Mouse (Mus musculus) stomach, embryonic 14.5 days (tissue): ENCODE results near the gene Gucy2f. TPM values are rescaled to one million over a fixed set of nuclear protein-coding genes. Genes with fewer than 3 reads are reported as not detected.

Source experiments
- ATAC-seq: fragments of 200-750 bp; cut with Nextera tagmentation; 2 replicates; pipeline ENCODE4 v1.8.0; 2017; ENCODE audit warnings: low read depth, moderate TSS enrichment; ENCODE audit not compliant: insufficient number of reproducible peaks, insufficient read depth, low FRiP score
- H3K27ac ChIP-seq: fragments of 300-500 bp; sonication (generic); 2 replicates; pipeline ENCODE4 v1.5.1; 2014; ENCODE audit warnings: mild to moderate bottlenecking, low read length, moderate library complexity, mixed read lengths
- H3K27me3 ChIP-seq: fragments of 300-500 bp; sonication (generic); 2 replicates; pipeline ENCODE4 v1.6.1; 2014; ENCODE audit warnings: low read length, control low read depth, mixed read lengths; ENCODE audit not compliant: control insufficient read depth, insufficient read depth
- H3K36me3 ChIP-seq: fragments of 300-500 bp; sonication (generic); 2 replicates; pipeline ENCODE4 v1.6.1; 2014; ENCODE audit warnings: mild to moderate bottlenecking, control low read depth, low read length, moderate library complexity, mixed read lengths; ENCODE audit not compliant: control insufficient read depth, insufficient read depth
- H3K4me1 ChIP-seq: fragments of 300-500 bp; sonication (generic); 2 replicates; pipeline ENCODE4 v1.6.1; 2014; ENCODE audit warnings: low read length, control low read depth, mixed read lengths; ENCODE audit not compliant: control insufficient read depth, insufficient read depth
- H3K4me2 ChIP-seq: fragments of 300-500 bp; sonication (generic); replicated peaks from 2 replicates; pipeline ENCODE4 v1.6.1; 2014; ENCODE audit warnings: low read depth, low read length, control low read depth
- H3K4me3 ChIP-seq: fragments of 300-500 bp; sonication (generic); 2 replicates; pipeline ENCODE4 v1.5.1; 2014; ENCODE audit warnings: low read depth, low read length, control low read depth
- H3K9ac ChIP-seq: fragments of 300-500 bp; sonication (generic); replicated peaks from 2 replicates; pipeline ENCODE4 v1.6.1; 2014; ENCODE audit warnings: low read depth, mild to moderate bottlenecking, control low read depth, low read length, moderate library complexity, mixed read lengths
- H3K9me3 ChIP-seq: fragments of 300-500 bp; sonication (generic); 2 replicates; pipeline ENCODE4 v1.6.1; 2016; ENCODE audit warnings: low read depth, low read length, control low read depth; ENCODE audit not compliant: control insufficient read depth
- WGBS: fragments of 180-500 bp; shearing (Covaris S2); extraction: QIAGEN DNeasy Blood & Tissue Kit; methylation state at CpG from one replicate; pipeline ENCODE4 v1.1.7; 2014; 5-methylcytosine and 5-hydroxymethylcytosine counted together
- polyA plus RNA-seq: library from polyadenylated mRNA; unstranded; fragments of >200 nt; fragmentation: Nextera tagmentation; extraction: Ambion mirVana; gene quantifications from 2 replicates; pipeline ENCODE4 v1.2.1, GENCODE M21; 2014

Gucy2f gene
- polyA plus RNA-seq, 1 experiment from 2014 or later = 0.19 TPM

DNA sequence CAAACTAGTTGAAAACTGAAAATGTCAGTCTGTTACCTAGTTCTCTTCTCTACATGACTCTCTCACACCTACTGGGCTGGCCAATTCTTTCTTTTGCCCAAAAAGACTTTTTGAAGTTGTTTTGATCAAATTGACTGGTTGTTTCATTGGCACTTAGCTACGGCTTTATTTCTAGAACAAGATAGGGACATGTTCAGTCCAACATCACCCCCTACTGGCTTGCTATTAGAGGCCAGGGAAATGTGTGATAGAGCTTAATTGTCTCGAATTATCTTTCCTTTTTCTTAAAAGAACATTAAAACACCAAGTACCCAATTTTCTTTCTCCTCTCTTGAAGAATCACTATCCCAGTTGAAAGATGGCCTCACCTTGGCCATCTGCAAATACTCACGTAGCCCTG lies 99.8 kb downstream of the Gucy2f start:
- Histone ChIP-seq H3K27ac (no peak overlapping the region), H3K4me2 (no peak overlapping the region), H3K4me3 (no peak overlapping the region), H3K27me3 (no peaks in the 10 kb centered on the region), H3K9me3 (no peaks in the 10 kb centered on the region), H3K36me3 (no peaks in the 10 kb centered on the region), H3K4me1 (no peaks in the 10 kb centered on the region), H3K9ac (no peak overlapping the region)
- 56% methylated on average over 3 of the region's 3 CpGs for WGBS
- ATAC-seq = no peak

DNA sequence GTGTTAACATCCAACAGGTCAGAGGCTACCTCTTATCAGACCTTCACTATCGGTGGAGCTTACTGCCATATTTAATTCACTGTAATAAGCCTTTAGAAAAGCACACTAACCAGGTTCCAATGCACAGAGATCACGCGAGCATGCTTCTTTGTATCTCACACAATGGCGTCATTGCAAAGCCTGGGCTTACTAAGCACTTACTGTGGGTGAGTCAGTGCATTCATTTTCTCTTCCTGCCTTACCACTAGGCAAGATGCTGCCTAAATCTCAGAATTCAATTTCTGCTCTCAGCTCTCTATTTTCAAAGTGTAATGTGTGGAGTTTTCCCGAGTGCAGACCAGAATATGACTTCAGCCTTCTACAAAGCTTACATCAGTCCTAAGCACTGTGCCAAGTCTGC lies 101.2 kb downstream of the Gucy2f start:
- H3K36me3 ChIP-seq = no peaks in the 10 kb centered on the region
- H3K4me3 ChIP-seq = no peak overlapping the region
- no peak overlapping the region for H3K27ac ChIP-seq
- H3K27me3 ChIP-seq = no peaks in the 10 kb centered on the region
- no peaks in the 10 kb centered on the region for H3K9me3 ChIP-seq
- no peak overlapping the region for H3K4me2 ChIP-seq
- no peak for ATAC-seq
- WGBS = 79% methylated on average over 5 of the region's 5 CpGs
- no peaks in the 10 kb centered on the region for H3K4me1 ChIP-seq
- no peak overlapping the region for H3K9ac ChIP-seq

DNA sequence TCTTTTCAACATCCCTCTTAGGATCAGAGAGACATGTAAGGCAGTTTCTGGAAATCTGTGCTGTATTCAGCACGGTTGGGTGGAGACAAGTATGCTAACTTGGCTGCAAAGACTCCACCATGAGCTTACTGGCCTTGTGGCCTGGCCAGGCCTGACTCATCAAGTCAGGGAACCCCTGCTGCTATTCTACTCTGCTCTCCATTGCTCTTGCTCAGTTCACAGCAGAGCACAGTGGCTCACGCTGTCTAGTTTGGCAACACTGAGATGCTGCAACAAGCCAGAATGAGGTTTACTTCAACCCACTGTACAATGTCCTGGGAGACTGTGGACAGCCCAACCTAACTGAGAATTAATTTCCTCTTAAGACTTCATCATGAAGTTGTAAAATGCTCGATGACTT lies 134.1 kb downstream of the Gucy2f start:
- Histone ChIP-seq H3K27me3 (no peaks in the 10 kb centered on the region), H3K36me3 (no peaks in the 10 kb centered on the region), H3K4me2 (no peak overlapping the region), H3K9ac (no peak overlapping the region), H3K9me3 (no peaks in the 10 kb centered on the region), H3K4me3 (no peak overlapping the region), H3K4me1 (no peaks in the 10 kb centered on the region), H3K27ac (no peak overlapping the region)
- 73% methylated on average over 3 of the region's 3 CpGs for WGBS
- ATAC-seq = no peak

Other genes with a start within 250 kb of the Gucy2f start
- gene Nxt2, start 29.8 kb upstream of the Gucy2f start, polyA plus RNA-seq = 25.7 and 26.2 TPM in 2 replicates
- 46.4 and 54.3 TPM in 2 replicates for gene Kcne1l, start 109.4 kb upstream of the Gucy2f start, polyA plus RNA-seq
- 11.9 and 15.5 TPM in 2 replicates for gene Acsl4, start 193.6 kb upstream of the Gucy2f start, polyA plus RNA-seq